Mouse (Mus musculus) CH12.LX (cell line): ENCODE data around the gene Tmem150a.

ENCODE experiments used
- CTCF ChIP-seq, 2 experiments: IDR thresholded peaks in 1 of 2; conservative IDR thresholded peaks in 1 of 2; 2 replicates each; pipeline ENCODE4 v1.5.1; 2011 to 2012; ENCODE audit warnings: low read depth in 2 of 2, low read length in 2 of 2, improper control_type of control experiment in 1 of 2, inconsistent platforms in 1 of 2, mild to moderate bottlenecking in 1 of 2, moderate library complexity in 1 of 2
- EP300 ChIP-seq: IDR thresholded peaks from 2 replicates; pipeline ENCODE4 v1.6.1; 2011; ENCODE audit warnings: low read length, improper control_type of control experiment
- KAT2A ChIP-seq: IDR thresholded peaks from 2 replicates; pipeline ENCODE4 v1.6.1; 2012; ENCODE audit warnings: low read length, improper control_type of control experiment, inconsistent platforms; ENCODE audit not compliant: insufficient replicate concordance
- POLR2A ChIP-seq: IDR thresholded peaks from 2 replicates; pipeline ENCODE4 v1.6.1; 2011; ENCODE audit warnings: low read depth, mild to moderate bottlenecking, improper control_type of control experiment, low read length
- ZKSCAN1 ChIP-seq: IDR thresholded peaks from 2 replicates; pipeline ENCODE4 v1.6.1; 2012; ENCODE audit warnings: low read depth, inconsistent platforms, low read length, improper control_type of control experiment, borderline replicate concordance
- ZNF384 ChIP-seq: IDR thresholded peaks from 2 replicates; pipeline ENCODE4 v1.6.1; 2012; ENCODE audit warnings: low read depth, low read length, improper control_type of control experiment, inconsistent platforms

- TF ChIP-seq ZNF384: no peak
- no peak for TF ChIP-seq CTCF (conservative IDR thresholded peaks at IDR 0.05 in 1 of 2, IDR thresholded peaks at IDR 0.05 in 1 of 2; ENCODE audit: low read depth in 2 of 2, low read length in 2 of 2)
- TF ChIP-seq POLR2A: no peak
- no peak for TF ChIP-seq ZKSCAN1
- TF ChIP-seq KAT2A: no peak
- TF ChIP-seq EP300: no peak
Measured at GRCm38 (mm10) chr6:72382494-72382893, 27.2 kb downstream of the Tmem150a start.
